In the genomic region with DNA sequence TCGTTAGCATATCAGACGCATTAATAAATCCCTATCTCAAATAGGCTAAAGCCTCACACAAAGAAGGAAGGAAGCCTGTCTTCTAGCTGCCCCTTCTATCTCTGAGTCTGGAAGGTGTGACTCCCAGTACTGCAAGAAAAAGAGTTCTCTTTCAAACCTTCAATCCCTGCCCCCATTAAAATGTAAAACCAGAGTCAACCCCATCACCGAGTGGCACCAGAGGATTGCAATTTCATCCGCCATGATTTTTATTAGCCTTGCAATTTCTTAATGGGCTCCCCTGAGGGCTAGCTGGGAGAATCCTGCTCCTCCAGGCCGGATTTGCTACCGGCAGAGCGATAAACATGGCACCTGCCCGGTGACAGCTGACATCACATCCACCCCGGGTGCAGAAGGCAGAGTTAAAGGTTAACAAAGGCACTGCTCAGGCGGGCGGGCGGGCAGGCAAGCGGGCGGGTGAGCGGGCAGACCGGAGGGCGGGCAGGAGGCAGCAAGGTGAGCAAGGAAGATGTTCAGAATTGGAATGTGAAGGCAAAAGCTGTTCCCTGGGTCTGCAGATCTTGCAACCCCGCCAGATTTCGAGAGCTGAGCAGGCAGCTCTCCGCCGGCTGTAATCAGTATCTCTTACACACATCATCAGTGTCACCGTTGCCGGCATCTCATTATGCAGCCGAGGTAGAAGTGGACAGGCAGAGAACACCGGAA, we compare ENCODE assay signal across 9 mouse cellular contexts.
DNase-seq lines count a peak whose midpoint lies in the region; ATAC-seq and TF ChIP-seq lines count a peak whose summit lies in the region.
"Had no signal": no experiment of that assay in that cellular context is flagged by ENCODE, and none has a peak within 500 bp of the region (broad histone marks: within the 10 kb centered on the region; RNA-seq: fewer than 3 reads in every experiment).

No protein-coding gene starts in this region.

- peak overlapping the region; percentile 32; the same call in 1 of the 2 replicates for H3K9ac ChIP-seq in heart, embryonic 14.5 days (ENCODE audit: low read length)
- no peak overlapping the region for H3K9ac ChIP-seq in heart, adult 2 months (ENCODE audit: low read depth, low read length)
- no peak overlapping the region for H3K9ac ChIP-seq in kidney, embryonic 15.5 days
- H3K9ac ChIP-seq in midbrain, embryonic 12.5 days (replicated peaks), result peak overlapping the region; percentile 58

- DNase-seq in heart, adult 2 months, result no peak
- DNase-seq in brain, embryonic 14.5 days (ENCODE audit: low read depth), result peak; percentile 78
- peak; percentile 27 for DNase-seq in forebrain, embryonic 10.5 days (ENCODE audit: extremely low spot score, low spot score)
- no peak for DNase-seq in spleen, postnatal 4 days (ENCODE audit: low spot score in 2 of 2)
- DNase-seq in spleen, adult 18-20 months, result no peak

- ATAC-seq in heart, embryonic 14.5 days (ENCODE audit: insufficient number of reproducible peaks, insufficient read depth, low FRiP score, low read depth), result no peak
- peak; percentile 92 for ATAC-seq in kidney, embryonic 15.5 days (replicated peaks; ENCODE audit: low FRiP score)
- ATAC-seq in midbrain, embryonic 12.5 days (ENCODE audit: low FRiP score, low read depth), result peak; percentile 85

- no peak for TF ChIP-seq POLR2A in heart, adult 2 months (IDR thresholded peaks at IDR 0.05; ENCODE audit: insufficient read depth, low read depth, low read length)
- no peak for TF ChIP-seq POLR2A in brain, embryonic 14.5 days (IDR thresholded peaks at IDR 0.05; ENCODE audit: borderline replicate concordance, extremely low read depth, insufficient read depth, insufficient read length, poor library complexity, severe bottlenecking)

- intact Hi-C loops in heart, adult 2 months (cut with DNase I), result no loop called here

- WGBS in heart, embryonic 14.5 days, result 6% methylated on average over 25 of the region's 25 CpGs
- 11% methylated on average over 25 of the region's 25 CpGs for WGBS in heart, adult 2 months
- 6% methylated on average over 25 of the region's 25 CpGs for WGBS in forebrain, embryonic 10.5 days
- 5% methylated on average over 25 of the region's 25 CpGs for WGBS in kidney, embryonic 15.5 days
- 6% methylated on average over 25 of the region's 25 CpGs for WGBS in midbrain, embryonic 12.5 days

- peak overlapping the region; percentile 63 for H3K4me2 ChIP-seq in heart, embryonic 14.5 days (ENCODE audit: low read length)
- H3K4me2 ChIP-seq in kidney, embryonic 15.5 days, result peak overlapping the region; percentile 58
- peak overlapping the region; percentile 76 for H3K4me2 ChIP-seq in midbrain, embryonic 12.5 days (replicated peaks)

- TF ChIP-seq CTCF in heart, adult 2 months (IDR thresholded peaks at IDR 0.05), result no peak
- no peak for TF ChIP-seq CTCF in brain, embryonic 14.5 days (IDR thresholded peaks at IDR 0.05; ENCODE audit: borderline replicate concordance, extremely low read depth, insufficient read depth, insufficient read length)

- no peaks in the 10 kb centered on the region for H3K79me2 ChIP-seq in heart, adult 2 months (replicated peaks; ENCODE audit: control insufficient read depth, insufficient read depth, low read length)

- H3K4me3 ChIP-seq in heart, embryonic 14.5 days (ENCODE audit: control insufficient read depth in 1 of 2, insufficient read depth in 1 of 2, low read depth in 1 of 2, low read length in 2 of 2), result peak overlapping the region; percentile 36 to 41
- H3K4me3 ChIP-seq in heart, adult 2 months, result no peak overlapping the region
- peak overlapping the region; percentile 55 for H3K4me3 ChIP-seq in forebrain, embryonic 10.5 days
- peak overlapping the region; percentile 33 for H3K4me3 ChIP-seq in kidney, embryonic 15.5 days (replicated peaks)
- H3K4me3 ChIP-seq in midbrain, embryonic 12.5 days, result peak overlapping the region; percentile 46

- TF ChIP-seq EP300 in heart, adult 2 months (IDR thresholded peaks at IDR 0.05; ENCODE audit: insufficient read depth, low read depth, low read length), result no peak

- H3K36me3 ChIP-seq in heart, embryonic 14.5 days (ENCODE audit: control insufficient read depth, insufficient read depth, low read length), result no peaks in the 10 kb centered on the region
- H3K36me3 ChIP-seq in heart, adult 2 months (ENCODE audit: control insufficient read depth, insufficient read depth, low read length), result no peaks in the 10 kb centered on the region
- H3K36me3 ChIP-seq in forebrain, embryonic 10.5 days (replicated peaks), result no peaks in the 10 kb centered on the region
- H3K36me3 ChIP-seq in kidney, embryonic 15.5 days, result no peaks in the 10 kb centered on the region
- no peaks in the 10 kb centered on the region for H3K36me3 ChIP-seq in midbrain, embryonic 12.5 days
- H3K36me3 ChIP-seq: G1E had no signal

- H3K4me1 ChIP-seq in heart, embryonic 14.5 days (ENCODE audit: control insufficient read depth in 2 of 2, insufficient read depth in 2 of 2, low read length in 2 of 2), result peaks cover 0 to 2% of the 10 kb centered on the region in 2 experiments; a peak in 1 of 4 replicates
- no peaks in the 10 kb centered on the region for H3K4me1 ChIP-seq in heart, adult 2 months (ENCODE audit: control insufficient read depth, insufficient read depth, low read length)
- H3K4me1 ChIP-seq in forebrain, embryonic 10.5 days, result peaks cover 14% of the 10 kb centered on the region
- peaks cover 11% of the 10 kb centered on the region for H3K4me1 ChIP-seq in kidney, embryonic 15.5 days
- peaks cover 4% of the 10 kb centered on the region; the same call in 1 of the 2 replicates for H3K4me1 ChIP-seq in midbrain, embryonic 12.5 days

- no peak overlapping the region for H3K27ac ChIP-seq in heart, embryonic 14.5 days (replicated peaks in 1 of 2; ENCODE audit: control insufficient read depth in 1 of 2, insufficient read depth in 1 of 2, low read depth in 2 of 2, low read length in 2 of 2)
- no peak overlapping the region for H3K27ac ChIP-seq in heart, adult 2 months
- peak overlapping the region; percentile 9; the same call in 1 of the 2 replicates for H3K27ac ChIP-seq in forebrain, embryonic 10.5 days
- H3K27ac ChIP-seq in kidney, embryonic 15.5 days, result no peak overlapping the region
- peak overlapping the region; percentile 81 for H3K27ac ChIP-seq in midbrain, embryonic 12.5 days (replicated peaks)

- no peaks in the 10 kb centered on the region for H3K27me3 ChIP-seq in heart, embryonic 14.5 days (ENCODE audit: control insufficient read depth, insufficient read depth, low read length)
- no peaks in the 10 kb centered on the region for H3K27me3 ChIP-seq in heart, adult 2 months (ENCODE audit: control insufficient read depth, insufficient read depth, low read length)
- peaks cover 31% of the 10 kb centered on the region for H3K27me3 ChIP-seq in forebrain, embryonic 10.5 days (ENCODE audit: poor library complexity, severe bottlenecking)
- H3K27me3 ChIP-seq in kidney, embryonic 15.5 days, result 0 out of 2 replicates have a peak, but pooled peaks cover 5% of the 10 kb centered on the region
- peaks cover 3% of the 10 kb centered on the region; the same call in 1 of the 2 replicates for H3K27me3 ChIP-seq in midbrain, embryonic 12.5 days

- no peaks in the 10 kb centered on the region for H3K9me3 ChIP-seq in heart, embryonic 14.5 days (ENCODE audit: control insufficient read depth, low read length)
- H3K9me3 ChIP-seq in forebrain, embryonic 10.5 days, result no peaks in the 10 kb centered on the region
- no peaks in the 10 kb centered on the region for H3K9me3 ChIP-seq in kidney, embryonic 15.5 days (replicated peaks)
- H3K9me3 ChIP-seq in midbrain, embryonic 12.5 days, result no peaks in the 10 kb centered on the region
- H3K9me3 ChIP-seq: G1E had no signal

Comparison
In these comparisons a context has a peak if more than half of its experiments do, and no peak if none do; other contexts are left out.
1. H3K9ac ChIP-seq: peak in heart, embryonic 14.5 days (single experiment) and midbrain, embryonic 12.5 days (single experiment); none in heart, adult 2 months (single experiment) and kidney, embryonic 15.5 days (single experiment).
2. H3K27ac ChIP-seq: peak in forebrain, embryonic 10.5 days (single experiment) and midbrain, embryonic 12.5 days (single experiment); none in heart, embryonic 14.5 days (0 of 2), heart, adult 2 months (single experiment) and kidney, embryonic 15.5 days (single experiment).
3. DNase-seq: peak in brain, embryonic 14.5 days (single experiment) and forebrain, embryonic 10.5 days (single experiment); none in heart, adult 2 months (0 of 2), spleen, postnatal 4 days (0 of 2) and spleen, adult 18-20 months (0 of 2).
4. Peak in every context shown above with its lines, with median percentiles within 50 percentile points of each other: H3K4me2 ChIP-seq.